Mouse (Mus musculus): ENCODE measurements around the gene Gm10271.

GRCm38 (mm10) chr10:116957867-116958551, 14.4 kb downstream of the Gm10271 start:
- TF ChIP-seq CTCF (IDR thresholded peaks at IDR 0.05; ENCODE audit: insufficient read depth, low read length) (no peak), POLR2A (IDR thresholded peaks at IDR 0.05; ENCODE audit: borderline replicate concordance, extremely low read depth, low read depth, low read length) (no peak)

All from lung, adult 2 months (tissue).